Mouse (Mus musculus) cerebellum, postnatal 25 days (tissue): Measurements from ENCODE around the gene Ksr2.

Experiments
- DNase-seq, 2 experiments: peaks; one replicate each; pipeline ENCODE4 v3.0.0; 2021; ENCODE audit warnings: mixed read lengths in 2 of 2

The Ksr2 gene

DNA sequence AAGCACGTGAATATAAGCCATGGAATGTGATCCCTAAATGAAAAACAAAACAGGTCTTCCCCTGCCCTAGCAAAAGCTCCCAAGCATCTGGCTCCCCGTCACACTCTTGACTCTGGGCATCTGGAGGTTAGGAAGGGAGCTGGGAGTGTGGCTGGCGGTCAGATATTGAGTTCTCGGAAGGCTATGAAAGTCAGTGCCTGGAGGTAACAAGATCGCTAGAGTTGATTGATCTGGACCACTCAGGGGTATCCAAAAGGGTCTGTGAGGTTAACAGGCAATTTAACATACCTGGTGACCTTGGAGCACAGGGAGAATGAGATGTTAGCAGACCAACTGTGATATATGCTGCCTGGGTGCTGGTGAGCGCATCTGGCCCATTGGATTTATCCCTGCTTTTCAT lies 283.8 kb downstream of the Ksr2 start:
- no peak for DNase-seq

DNA sequence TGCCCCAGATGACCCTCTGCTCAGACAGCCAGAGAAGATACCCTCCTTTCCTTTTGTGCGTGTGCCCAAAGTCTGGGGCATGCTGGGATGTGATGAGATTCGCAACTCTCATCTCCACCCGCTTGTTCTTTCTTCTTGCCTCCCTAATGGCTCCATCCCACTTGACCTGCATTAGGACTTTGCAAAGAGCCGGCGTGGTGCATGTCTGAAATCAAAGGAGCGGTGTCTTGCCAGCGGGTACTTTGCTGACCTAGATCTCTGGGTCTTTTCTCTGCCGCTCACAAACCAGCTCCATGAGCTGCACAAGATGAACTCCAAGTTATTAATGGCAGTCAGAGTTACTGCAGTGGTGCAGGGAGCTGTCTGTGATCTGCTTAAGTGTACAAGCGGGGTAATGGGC lies 290.6 kb downstream of the Ksr2 start:
- no peak for DNase-seq

- DNase-seq, result no peak
Observed at GRCm38 (mm10) chr5:117706633-117707032, 292.8 kb downstream of the Ksr2 start.

GRCm38 (mm10) chr5:117709306-117709705 lies 295.5 kb downstream of the Ksr2 start:
- no peak for DNase-seq

- no peak for DNase-seq
Observed at GRCm38 (mm10) chr5:117711636-117712035, 297.8 kb downstream of the Ksr2 start.

- peak in 1 of 2 experiments; percentile 21 for DNase-seq
Observed at GRCm38 (mm10) chr5:117712207-117712606, 298.4 kb downstream of the Ksr2 start.

- DNase-seq, result no peak
Observed at GRCm38 (mm10) chr5:117717120-117717519, 303.3 kb downstream of the Ksr2 start.

GRCm38 (mm10) chr5:117723316-117723715 lies 309.5 kb downstream of the Ksr2 start:
- peak; percentile 20 to 47 for DNase-seq

GRCm38 (mm10) chr5:117726548-117726947 lies 312.7 kb downstream of the Ksr2 start:
- no peak for DNase-seq

GRCm38 (mm10) chr5:117727138-117727537 lies 313.3 kb downstream of the Ksr2 start:
- DNase-seq, result no peak

GRCm38 (mm10) chr5:117731311-117731710 lies 317.5 kb downstream of the Ksr2 start:
- DNase-seq, result no peak

DNA sequence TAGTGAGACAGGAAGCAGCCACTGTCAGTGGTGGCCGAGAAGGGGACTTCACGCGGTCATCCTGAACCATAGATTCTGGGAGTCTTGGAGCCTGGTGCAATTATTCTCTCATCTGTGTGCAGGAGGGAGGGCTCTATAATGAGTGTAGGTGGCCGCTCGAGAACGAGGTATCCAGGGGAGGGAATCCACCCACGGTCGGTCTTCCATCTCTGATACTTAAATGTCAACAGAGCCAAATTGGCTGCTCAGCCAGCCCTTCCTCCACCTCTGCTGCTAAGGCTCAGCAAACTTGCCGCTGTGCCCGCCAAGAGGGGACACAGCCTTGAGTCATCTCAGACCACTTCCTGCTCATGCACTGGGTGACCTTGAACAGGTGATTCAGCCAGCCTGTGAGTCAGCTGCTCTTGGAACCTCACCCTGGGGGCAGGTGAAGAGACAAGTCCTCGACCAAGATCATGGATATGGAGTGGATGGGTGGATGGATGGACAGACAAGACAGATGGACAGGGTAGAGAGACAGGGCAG lies 330.9 kb downstream of the Ksr2 start:
- DNase-seq, result no peak

- no peak for DNase-seq
Observed at GRCm38 (mm10) chr5:117749353-117749752, 335.6 kb downstream of the Ksr2 start.

DNA sequence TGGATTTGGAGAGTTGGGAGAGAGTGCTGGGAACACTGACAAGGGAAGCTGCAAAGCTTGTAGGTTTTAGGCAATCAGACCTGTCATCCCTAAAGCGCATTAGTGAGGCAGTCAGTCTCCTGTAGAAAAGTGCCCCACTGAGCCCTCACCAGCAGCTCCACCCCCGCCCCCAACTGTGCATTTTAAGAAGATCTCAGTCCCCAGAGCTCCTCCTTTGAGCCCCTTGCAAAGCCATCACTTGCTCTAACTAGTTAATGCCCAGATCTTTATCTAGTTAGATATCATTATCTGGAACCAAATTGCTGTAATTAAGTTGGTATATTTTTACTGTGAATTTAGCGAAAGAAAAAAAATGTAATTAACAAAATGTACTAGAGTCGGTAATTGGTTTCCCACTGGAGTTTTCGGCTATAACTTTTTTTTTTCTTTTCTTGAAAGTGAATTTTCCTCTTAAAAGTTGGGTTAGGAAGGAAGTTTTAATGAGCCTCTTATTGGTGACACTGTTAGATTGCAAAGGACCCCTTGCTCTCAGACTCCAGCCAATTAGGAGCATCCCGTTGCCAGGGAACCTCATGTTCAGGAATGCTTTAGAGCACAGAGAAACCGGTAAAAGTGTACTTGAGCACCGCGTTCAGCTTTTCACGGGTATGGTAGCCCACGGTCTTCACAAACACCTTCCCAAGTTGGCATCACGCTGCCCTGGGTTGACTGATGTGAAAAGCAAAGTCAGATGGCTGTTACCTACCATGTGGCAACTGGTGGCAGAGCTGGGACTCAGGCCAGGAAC lies 344.1 kb downstream of the Ksr2 start:
- no peak for DNase-seq

- DNase-seq, result peak; percentile 34 to 40
Observed at GRCm38 (mm10) chr5:117761181-117761832, 347.5 kb downstream of the Ksr2 start.

DNA sequence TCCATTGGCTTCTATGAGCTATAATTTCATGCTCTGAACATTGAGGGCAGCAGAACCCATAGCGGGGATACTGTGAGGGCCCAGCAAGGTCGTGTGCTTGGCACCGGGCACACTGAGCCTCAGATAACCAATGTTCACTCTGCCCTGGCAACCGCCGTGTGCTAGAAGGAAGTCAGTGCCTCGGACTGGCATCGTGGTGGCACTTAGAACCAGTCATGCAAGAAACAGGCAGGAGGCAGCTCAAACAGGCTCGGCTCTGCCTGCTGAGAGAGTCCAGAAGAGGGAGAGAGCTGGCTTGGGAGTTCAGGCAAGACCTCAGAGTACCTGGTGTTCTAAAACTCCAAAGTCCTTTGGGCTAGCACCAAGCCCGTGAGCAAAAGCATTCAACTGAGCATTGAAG lies 350.7 kb downstream of the Ksr2 start:
- peak; percentile 50 to 57 for DNase-seq

- DNase-seq, result peak; percentile 24 to 60
Observed at GRCm38 (mm10) chr5:117779175-117779574, 365.4 kb downstream of the Ksr2 start.

DNA sequence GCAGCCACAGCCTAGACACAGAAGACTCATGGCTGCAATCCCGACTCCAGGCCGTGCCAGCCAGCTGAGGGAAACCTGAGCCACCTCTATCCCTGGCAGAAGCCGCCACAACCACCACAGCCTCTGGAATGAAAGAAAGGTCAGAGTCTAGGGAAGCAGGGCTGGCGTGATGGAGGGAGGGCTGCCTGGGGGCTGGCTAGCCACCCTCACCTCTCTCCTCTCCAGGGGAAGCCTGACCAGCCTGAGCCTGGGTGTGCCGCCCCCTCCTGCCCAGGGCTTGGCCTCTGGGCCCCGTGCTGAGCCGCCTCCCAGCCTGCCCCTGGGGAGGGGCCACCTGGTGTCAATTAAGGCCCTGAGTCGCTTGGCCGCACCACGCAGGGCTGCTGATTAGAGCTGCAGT lies 366.9 kb downstream of the Ksr2 start, which contains the start of gene Nos1:
Gene Nos1, plus strand, starts transcription at position 352 of the 400 bp plus-strand sequence.
- no peak for DNase-seq

DNA sequence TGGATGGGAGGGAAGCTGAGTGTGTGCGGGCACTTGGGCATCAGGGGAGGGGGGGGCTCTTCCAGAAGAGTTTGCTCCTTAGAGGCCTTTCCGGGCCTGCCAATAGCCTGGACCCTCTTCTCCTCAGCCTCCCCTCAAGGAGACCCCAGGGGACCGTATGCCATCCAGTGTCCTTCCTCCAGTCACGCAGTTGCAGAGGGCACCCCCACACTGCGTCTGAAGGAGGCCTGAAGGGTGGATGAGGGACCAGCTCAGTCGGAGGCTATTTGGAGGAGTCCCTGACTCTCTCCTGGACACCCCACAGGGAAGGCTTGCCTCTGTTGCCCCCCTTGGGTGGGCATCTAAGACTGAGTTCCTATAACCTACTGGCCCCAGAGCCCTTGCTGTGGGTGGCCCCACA lies 367.4 kb downstream of the Ksr2 start:
- no peak for DNase-seq

GRCm38 (mm10) chr5:117790071-117790470 lies 376.3 kb downstream of the Ksr2 start:
- no peak for DNase-seq

GRCm38 (mm10) chr5:117791875-117792274 lies 378.1 kb downstream of the Ksr2 start:
- no peak for DNase-seq

DNA sequence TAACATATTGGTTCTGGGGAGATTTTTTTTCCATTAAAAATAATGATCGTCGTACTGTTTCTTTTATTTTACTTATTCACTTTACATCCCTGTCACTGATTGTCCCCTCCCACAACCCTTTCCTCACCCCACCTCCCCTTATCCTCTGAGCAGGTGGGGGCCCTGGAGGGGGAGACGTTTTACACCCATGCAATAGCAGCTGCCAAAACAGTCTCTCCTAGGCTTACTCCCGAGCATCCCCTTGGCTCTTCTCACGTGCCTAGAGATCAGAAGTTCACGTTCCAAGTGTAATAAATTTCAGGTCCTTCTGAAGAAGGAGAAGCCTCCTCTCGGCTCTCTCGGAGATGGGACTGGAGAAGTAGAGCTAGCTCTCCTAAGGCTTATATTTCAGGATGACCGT lies 387.0 kb downstream of the Ksr2 start:
- no peak for DNase-seq

DNA sequence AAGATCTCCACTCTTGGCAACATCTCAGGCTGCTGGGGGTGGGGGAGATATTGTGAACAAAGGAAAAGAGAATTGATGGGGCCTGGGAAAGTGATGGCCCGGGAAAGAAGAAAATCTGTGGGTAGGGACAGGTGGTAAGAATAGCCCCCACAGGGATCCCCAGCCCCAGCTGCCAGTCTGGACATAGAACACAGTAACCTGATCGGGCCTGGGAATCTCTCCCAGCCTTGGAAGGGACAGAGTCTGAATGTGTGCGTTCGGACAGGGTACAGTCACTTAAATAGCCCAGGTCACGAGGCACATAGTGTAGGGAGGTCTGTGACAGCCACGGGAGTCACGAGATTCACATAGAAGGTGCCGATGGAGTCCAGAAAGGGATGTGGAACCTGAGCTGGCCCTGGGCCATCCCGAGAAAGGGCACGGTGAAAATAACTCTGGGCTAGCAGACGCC lies 388.3 kb downstream of the Ksr2 start:
- DNase-seq, result peak; percentile 58 to 60

DNA sequence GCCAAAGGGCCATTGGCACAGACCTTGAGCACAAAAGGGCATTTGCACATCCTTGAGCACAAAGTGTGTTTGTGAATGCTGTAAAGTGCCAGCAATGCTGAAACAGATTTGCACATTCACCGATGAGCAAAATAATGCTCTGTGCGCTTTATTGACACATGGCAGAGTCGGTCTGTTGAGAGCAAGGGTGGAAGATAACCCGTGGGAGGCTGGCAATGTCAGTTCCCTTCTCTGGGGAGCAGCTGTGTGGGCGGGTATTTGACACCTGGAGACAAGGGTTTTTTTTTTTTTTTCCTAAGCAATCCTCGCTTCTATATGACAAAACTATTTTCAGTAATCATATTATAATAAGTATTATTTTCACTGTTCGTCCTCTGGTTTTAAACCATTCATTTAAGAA lies 389.8 kb downstream of the Ksr2 start:
- DNase-seq, result no peak
